In the genomic region with DNA sequence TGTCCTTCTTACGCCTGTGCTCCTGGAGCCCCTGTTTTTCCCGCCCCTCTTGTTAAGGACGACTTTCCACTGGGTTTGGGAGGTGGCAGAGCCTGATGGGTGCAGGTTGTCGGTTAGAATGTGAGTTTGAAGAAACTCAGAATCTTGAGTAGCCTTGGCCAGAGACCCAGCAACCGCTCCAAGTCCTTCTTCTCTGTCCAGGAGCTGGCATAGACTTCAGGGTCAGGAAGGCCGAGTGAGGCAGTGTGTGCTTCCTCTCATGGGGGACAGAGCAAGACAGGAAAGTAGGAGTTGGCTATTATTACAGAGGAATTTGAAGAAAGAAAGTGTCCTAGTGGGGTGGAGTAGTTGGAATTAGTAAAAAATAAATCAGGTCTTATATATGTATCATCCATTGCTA, we compare ENCODE assay signal across 21 mouse cellular contexts. TPM values are rescaled to one million over a fixed set of nuclear protein-coding genes. Genes with fewer than 3 reads are reported as not detected.
DNase-seq lines count a peak whose midpoint lies in the region; TF ChIP-seq lines count a peak whose summit lies in the region.
"Had no signal": no experiment of that assay in that cellular context is flagged by ENCODE, and none has a peak within 500 bp of the region (broad histone marks: within the 10 kb centered on the region; RNA-seq: fewer than 3 reads in every experiment).

No protein-coding gene starts in this region.

- TF ChIP-seq CTCF in kidney, adult 2 months (conservative IDR thresholded peaks at IDR 0.05; ENCODE audit: insufficient read depth, insufficient read length, low read depth, low read length), result no peak

- H3K4me1 ChIP-seq in kidney, adult 2 months (ENCODE audit: control insufficient read depth, insufficient read depth, low read length), result peaks cover 70% of the 10 kb centered on the region

- no peak for TF ChIP-seq POLR2A in kidney, adult 2 months (IDR thresholded peaks at IDR 0.05; ENCODE audit: low read depth, low read length)

- no peaks in the 10 kb centered on the region for H3K36me3 ChIP-seq in kidney, adult 2 months (ENCODE audit: control insufficient read depth, insufficient read depth, low read length)

- H3K27me3 ChIP-seq in kidney, adult 2 months (replicated peaks; ENCODE audit: control insufficient read depth, insufficient read depth, low read length), result no peaks in the 10 kb centered on the region
- H3K27me3 ChIP-seq: embryonic facial prominence, embryonic 15.5 days; forebrain, embryonic 15.5 days; liver, embryonic 15.5 days; lung, embryonic 15.5 days had no signal

- WGBS in kidney, adult 2 months, result 38% methylated on average over 6 of the region's 6 CpGs

- DNase-seq in adrenal gland, postnatal 10 days, result peak; percentile 42
- DNase-seq in adrenal gland, postnatal 25 days, result no peak
- DNase-seq in gastrocnemius, postnatal 25 days, result peak; percentile 30
- no peak for DNase-seq in gastrocnemius, postnatal 10 days
- peak; percentile 57 for DNase-seq in kidney, adult 2 months
- no peak for DNase-seq in kidney, adult 11 months
- DNase-seq in adipocyte (ENCODE audit: low spot score), result peak; percentile 36
- DNase-seq: cerebellum, adult 9-10 months; kidney, postnatal 4 days; thymus, adult 2 months; thymus, postnatal 4 days had no signal

- H3K27ac ChIP-seq in kidney, adult 2 months (ENCODE audit: insufficient read depth, low read depth, low read length), result peak overlapping the region; percentile 9; the same call in 1 of the 2 replicates
- H3K27ac ChIP-seq: embryonic facial prominence, embryonic 15.5 days; hindbrain, embryonic 10.5 days; left cerebral cortex, adult 2 months; liver, embryonic 15.5 days; lung, embryonic 15.5 days had no signal

- no peak overlapping the region for H3K4me3 ChIP-seq in kidney, adult 2 months (ENCODE audit: insufficient read depth, low read depth, low read length)
- H3K4me3 ChIP-seq: embryonic facial prominence, embryonic 15.5 days; forebrain, embryonic 15.5 days; hindbrain, embryonic 10.5 days; left cerebral cortex, adult 2 months; liver, embryonic 15.5 days; lung, embryonic 15.5 days had no signal

RNA-seq across cellular contexts. Expression of gene Srsf4, which starts 10.2 kb away (rescaled TPM):
- 10 to 100 TPM; 65.9 to 68.7 TPM for total RNA-seq in adrenal gland, postnatal 10 days (2021)
- 70.9 and 71.7 TPM in 2 replicates for total RNA-seq in adrenal gland, postnatal 25 days (2021)
- 10 to 100 TPM; 27.4 to 30.6 TPM for total RNA-seq in gastrocnemius, postnatal 25 days (2021)
- total RNA-seq in gastrocnemius, postnatal 10 days (2021), result 10 to 100 TPM; 43.0 to 57.9 TPM
- polyA plus RNA-seq in kidney, adult 2 months (2012; rRNA removed), result 32.5 and 35.1 TPM in 2 replicates

RNA-seq across cellular contexts. Expression of gene Tmem200b, which starts 38.0 kb away (rescaled TPM):
- 1 to 10 TPM; 7.4 to 9.4 TPM for total RNA-seq in adrenal gland, postnatal 10 days (2021)
- total RNA-seq in adrenal gland, postnatal 25 days (2021), result 4.3 and 7.2 TPM in 2 replicates
- total RNA-seq in gastrocnemius, postnatal 25 days (2021), result 1 to 10 TPM; 2.7 to 3.0 TPM
- 1 to 10 TPM; 6.3 to 7.1 TPM for total RNA-seq in gastrocnemius, postnatal 10 days (2021)
- polyA plus RNA-seq in kidney, adult 2 months (2012; rRNA removed), result 11.3 and 17.0 TPM in 2 replicates
- total RNA-seq: granulocyte monocyte progenitor cell, adult 5-6 weeks; megakaryocyte progenitor cell, adult 5-6 weeks had no signal
- polyA plus RNA-seq: hindbrain, embryonic 16.5 days; neural tube, embryonic 14.5 days had no signal

RNA-seq across cellular contexts. Expression of gene Mecr, which starts 40.3 kb away (rescaled TPM):
- total RNA-seq in adrenal gland, postnatal 10 days (2021), result 100 to 1,000 TPM; 144 to 154 TPM
- total RNA-seq in adrenal gland, postnatal 25 days (2021), result 81.7 and 96.8 TPM in 2 replicates
- total RNA-seq in gastrocnemius, postnatal 25 days (2021), result 10 to 100 TPM; 24.0 to 24.6 TPM
- total RNA-seq in gastrocnemius, postnatal 10 days (2021), result 10 to 100 TPM; 19.0 to 22.4 TPM
- 64.5 and 67.4 TPM in 2 replicates for polyA plus RNA-seq in kidney, adult 2 months (2012; rRNA removed)

RNA-seq across cellular contexts. Expression of gene Ptpru, which starts 45.5 kb away (rescaled TPM):
- 10 to 100 TPM; 27.0 to 33.8 TPM for total RNA-seq in adrenal gland, postnatal 10 days (2021)
- 44.5 and 46.1 TPM in 2 replicates for total RNA-seq in adrenal gland, postnatal 25 days (2021)
- 1 to 10 TPM in 1 of 2 experiments, under 1 TPM in 1; 0.69 to 1.4 TPM for total RNA-seq in gastrocnemius, postnatal 25 days (2021)
- 1 to 10 TPM; 1.3 to 1.8 TPM for total RNA-seq in gastrocnemius, postnatal 10 days (2021)
- 19.5 and 22.0 TPM in 2 replicates for polyA plus RNA-seq in kidney, adult 2 months (2012; rRNA removed)

Comparison
In these comparisons a context has a peak if more than half of its experiments do, and no peak if none do; other contexts are left out.
1. DNase-seq: peak in adrenal gland, postnatal 10 days (single experiment), gastrocnemius, postnatal 25 days (single experiment), kidney, adult 2 months (single experiment) and adipocyte (single experiment); none in adrenal gland, postnatal 25 days (single experiment), gastrocnemius, postnatal 10 days (single experiment) and kidney, adult 11 months (single experiment).